ENCODE assay signal across 9 mouse cellular contexts in genomic region chr17:24851381-24852125, GRCm38 (mm10). TPM values are rescaled to one million over a fixed set of nuclear protein-coding genes. Genes with fewer than 3 reads are reported as not detected.
A peak's percentile ranks its signal among the peaks of the same experiment; 100 is the strongest.
DNase-seq lines count a peak whose midpoint lies in the region; ATAC-seq and TF ChIP-seq lines count a peak whose summit lies in the region.
"Had no signal": no experiment of that assay in that cellular context is flagged by ENCODE, and none has a peak within 500 bp of the region (broad histone marks: within the 10 kb centered on the region; RNA-seq: fewer than 3 reads in every experiment).

No protein-coding gene starts in this region.

- peak overlapping the region; percentile 68; the same call in 1 of the 2 replicates for H3K9ac ChIP-seq in kidney, embryonic 15.5 days
- peak overlapping the region; percentile 66; the same call in 1 of the 2 replicates for H3K9ac ChIP-seq in embryonic facial prominence, embryonic 12.5 days
- no peak overlapping the region for H3K9ac ChIP-seq in intestine, embryonic 14.5 days (ENCODE audit: low read length)

- ATAC-seq in kidney, embryonic 15.5 days (replicated peaks; ENCODE audit: low FRiP score), result no peak
- ATAC-seq in embryonic facial prominence, embryonic 12.5 days (ENCODE audit: insufficient number of reproducible peaks, insufficient read depth, low FRiP score, low TSS enrichment), result no peak
- no peak for ATAC-seq in intestine, embryonic 14.5 days (replicated peaks; ENCODE audit: low FRiP score, low TSS enrichment, low read depth)
- ATAC-seq: Patski had no signal

- peaks cover 38% of the 10 kb centered on the region for H3K36me3 ChIP-seq in kidney, embryonic 15.5 days
- H3K36me3 ChIP-seq in embryonic facial prominence, embryonic 12.5 days, result peaks cover 18% of the 10 kb centered on the region
- peaks cover 21% of the 10 kb centered on the region for H3K36me3 ChIP-seq in intestine, embryonic 14.5 days (ENCODE audit: control insufficient read depth, insufficient read depth, low read length)
- H3K36me3 ChIP-seq in myocyte (ENCODE audit: control insufficient read depth, insufficient read depth), result no peaks in the 10 kb centered on the region

- no peaks in the 10 kb centered on the region for H3K9me3 ChIP-seq in kidney, embryonic 15.5 days (replicated peaks)
- no peaks in the 10 kb centered on the region for H3K9me3 ChIP-seq in embryonic facial prominence, embryonic 12.5 days
- H3K9me3 ChIP-seq in intestine, embryonic 14.5 days (ENCODE audit: control insufficient read depth, low read length), result no peaks in the 10 kb centered on the region

- DNase-seq in kidney, postnatal 36 days, result no peak
- DNase-seq in intestine, embryonic 14.5 days (ENCODE audit: low spot score), result no peak
- DNase-seq in right cerebral cortex, adult 2 months (ENCODE audit: low spot score in 2 of 2), result no peak
- no peak for DNase-seq in cerebellum, postnatal 36 days
- no peak for DNase-seq in Muller cell, postnatal 12 days (ENCODE audit: inconsistent ontology term)

- H3K4me3 ChIP-seq in kidney, embryonic 15.5 days (replicated peaks), result peak overlapping the region; percentile 87
- peak overlapping the region; percentile 77 for H3K4me3 ChIP-seq in embryonic facial prominence, embryonic 12.5 days
- H3K4me3 ChIP-seq in intestine, embryonic 14.5 days (ENCODE audit: low read depth, low read length), result peak overlapping the region; percentile 96; the same call in 1 of the 2 replicates
- H3K4me3 ChIP-seq in myocyte, result peak overlapping the region; percentile 96

- H3K4me2 ChIP-seq in kidney, embryonic 15.5 days, result peak overlapping the region; percentile 93
- peak overlapping the region; percentile 87 for H3K4me2 ChIP-seq in embryonic facial prominence, embryonic 12.5 days (replicated peaks)
- H3K4me2 ChIP-seq in intestine, embryonic 14.5 days (ENCODE audit: low read length), result peak overlapping the region; percentile 94
- peak overlapping the region; percentile 96 for H3K4me2 ChIP-seq in myocyte (ENCODE audit: low read depth)

- no peak overlapping the region for H3ac ChIP-seq in myocyte (ENCODE audit: control insufficient read depth, insufficient read length)

- no peak overlapping the region for H3K27ac ChIP-seq in kidney, embryonic 15.5 days
- H3K27ac ChIP-seq in embryonic facial prominence, embryonic 12.5 days, result no peak overlapping the region
- no peak overlapping the region for H3K27ac ChIP-seq in intestine, embryonic 14.5 days (ENCODE audit: low read depth)

- no peak for TF ChIP-seq POLR2A in myocyte (IDR thresholded peaks at IDR 0.05; ENCODE audit: insufficient read length, low read depth)

- H3K4me1 ChIP-seq in kidney, embryonic 15.5 days, result peaks cover 19% of the 10 kb centered on the region
- peaks cover 14% of the 10 kb centered on the region for H3K4me1 ChIP-seq in embryonic facial prominence, embryonic 12.5 days
- peaks cover 12% of the 10 kb centered on the region for H3K4me1 ChIP-seq in intestine, embryonic 14.5 days (replicated peaks; ENCODE audit: control insufficient read depth, insufficient read depth, low read length)

- WGBS in kidney, embryonic 15.5 days, result 65% methylated on average over 10 of the region's 10 CpGs
- WGBS in embryonic facial prominence, embryonic 12.5 days, result 78% methylated on average over 10 of the region's 10 CpGs
- 81% methylated on average over 10 of the region's 10 CpGs for WGBS in intestine, embryonic 14.5 days

- peaks cover 7% of the 10 kb centered on the region for H3K79me2 ChIP-seq in myocyte (ENCODE audit: control insufficient read depth, insufficient read depth)

- peaks cover 5% of the 10 kb centered on the region; the same call in 1 of the 2 replicates for H3K27me3 ChIP-seq in kidney, embryonic 15.5 days
- peaks cover 10% of the 10 kb centered on the region; the same call in 1 of the 2 replicates for H3K27me3 ChIP-seq in embryonic facial prominence, embryonic 12.5 days
- H3K27me3 ChIP-seq in intestine, embryonic 14.5 days (replicated peaks; ENCODE audit: control insufficient read depth, insufficient read depth, low read length), result peaks cover 6% of the 10 kb centered on the region; the same call in 1 of the 2 replicates
- H3K27me3 ChIP-seq in myocyte (ENCODE audit: control insufficient read depth, insufficient read depth, insufficient read length), result no peaks in the 10 kb centered on the region
- H3K27me3 ChIP-seq: Patski had no signal

TF ChIP-seq in myocyte, 11 proteins besides CTCF, POLR2A, EP300 and RAD21:
- no peak for TF ChIP-seq TCF12 (IDR thresholded peaks at IDR 0.05; ENCODE audit: insufficient read depth, poor library complexity, severe bottlenecking)
- TF ChIP-seq USF1 (IDR thresholded peaks at IDR 0.05; ENCODE audit: low read depth), result no peak
- no peak for TF ChIP-seq E2F4 (IDR thresholded peaks at IDR 0.05; ENCODE audit: insufficient read depth)
- TF ChIP-seq TCF3 (IDR thresholded peaks at IDR 0.05; ENCODE audit: insufficient read length, low read depth), result no peak
- no peak for TF ChIP-seq SRF (IDR thresholded peaks at IDR 0.05; ENCODE audit: control insufficient read depth, insufficient read length, low read depth)
- no peak for TF ChIP-seq MAX (IDR thresholded peaks at IDR 0.05; ENCODE audit: low read depth)
- no peak for TF ChIP-seq MYOD1 (IDR thresholded peaks at IDR 0.05; ENCODE audit: control insufficient read depth in 1 of 3, insufficient read length in 2 of 3, low read depth in 2 of 3)
- no peak for TF ChIP-seq MYOG (IDR thresholded peaks at IDR 0.05; ENCODE audit: control insufficient read depth in 1 of 3, insufficient read depth in 1 of 3, insufficient read length in 2 of 3, low read depth in 2 of 3)
- TF ChIP-seq CEBPB (IDR thresholded peaks at IDR 0.05; ENCODE audit: insufficient read depth, poor library complexity, severe bottlenecking), result no peak
- TF ChIP-seq REST (IDR thresholded peaks at IDR 0.05; ENCODE audit: insufficient read depth, insufficient read length), result no peak
- no peak for TF ChIP-seq POLR2AphosphoS2 (IDR thresholded peaks at IDR 0.05; ENCODE audit: insufficient read length, low read depth)

RNA-seq across cellular contexts. Expression of gene Fahd1, which starts 1.4 kb away (rescaled TPM):
- polyA plus RNA-seq in kidney, embryonic 15.5 days (2015; fragmentation: Nextera tagmentation; extraction: Ambion mirVana), result 39.3 and 40.8 TPM in 2 replicates
- polyA plus RNA-seq in embryonic facial prominence, embryonic 12.5 days (2016; fragmentation: Nextera tagmentation; extraction: Ambion mirVana), result 21.3 and 23.2 TPM in 2 replicates
- 30.4 and 33.9 TPM in 2 replicates for polyA plus RNA-seq in intestine, embryonic 14.5 days (2014; fragmentation: Nextera tagmentation; extraction: Ambion mirVana)
- polyA plus RNA-seq in myocyte (2012; fragmentation: generic; extraction: Trizol), result 9.5 TPM

RNA-seq across cellular contexts. Expression of gene Hagh, which starts 11.6 kb away (rescaled TPM):
- polyA plus RNA-seq in kidney, embryonic 15.5 days (2015; fragmentation: Nextera tagmentation; extraction: Ambion mirVana), result 52.3 and 53.4 TPM in 2 replicates
- 24.2 and 26.1 TPM in 2 replicates for polyA plus RNA-seq in embryonic facial prominence, embryonic 12.5 days (2016; fragmentation: Nextera tagmentation; extraction: Ambion mirVana)
- polyA plus RNA-seq in intestine, embryonic 14.5 days (2014; fragmentation: Nextera tagmentation; extraction: Ambion mirVana), result 35.5 and 39.1 TPM in 2 replicates
- polyA plus RNA-seq in myocyte (2012; fragmentation: generic; extraction: Trizol), result 58.3 TPM

RNA-seq across cellular contexts. Expression of gene Igfals, which starts 14.2 kb away (rescaled TPM):
- 1.7 and 2.1 TPM in 2 replicates for polyA plus RNA-seq in kidney, embryonic 15.5 days (2015; fragmentation: Nextera tagmentation; extraction: Ambion mirVana)
- 0.22 and 0.28 TPM in 2 replicates for polyA plus RNA-seq in embryonic facial prominence, embryonic 12.5 days (2016; fragmentation: Nextera tagmentation; extraction: Ambion mirVana)
- 0.63 and 0.84 TPM in 2 replicates for polyA plus RNA-seq in intestine, embryonic 14.5 days (2014; fragmentation: Nextera tagmentation; extraction: Ambion mirVana)
- not detected for polyA plus RNA-seq in myocyte (2012; fragmentation: generic; extraction: Trizol)

RNA-seq across cellular contexts. Expression of gene Nubp2, which starts 34.6 kb away (rescaled TPM):
- 54.2 and 57.8 TPM in 2 replicates for polyA plus RNA-seq in kidney, embryonic 15.5 days (2015; fragmentation: Nextera tagmentation; extraction: Ambion mirVana)
- polyA plus RNA-seq in embryonic facial prominence, embryonic 12.5 days (2016; fragmentation: Nextera tagmentation; extraction: Ambion mirVana), result 49.7 and 53.6 TPM in 2 replicates
- polyA plus RNA-seq in intestine, embryonic 14.5 days (2014; fragmentation: Nextera tagmentation; extraction: Ambion mirVana), result 58.8 and 61.9 TPM in 2 replicates
- polyA plus RNA-seq in myocyte (2012; fragmentation: generic; extraction: Trizol), result 38.5 TPM

RNA-seq across cellular contexts. Expression of gene Spsb3, which starts 34.9 kb away (rescaled TPM):
- polyA plus RNA-seq in kidney, embryonic 15.5 days (2015; fragmentation: Nextera tagmentation; extraction: Ambion mirVana), result 40.6 and 43.7 TPM in 2 replicates
- polyA plus RNA-seq in embryonic facial prominence, embryonic 12.5 days (2016; fragmentation: Nextera tagmentation; extraction: Ambion mirVana), result 43.3 and 43.8 TPM in 2 replicates
- 36.3 and 37.0 TPM in 2 replicates for polyA plus RNA-seq in intestine, embryonic 14.5 days (2014; fragmentation: Nextera tagmentation; extraction: Ambion mirVana)
- 46.6 TPM for polyA plus RNA-seq in myocyte (2012; fragmentation: generic; extraction: Trizol)
